Mouse (Mus musculus) testis, adult 2 months (tissue): ENCODE measurements around the gene Sypl2. TPM values are rescaled to one million over a fixed set of nuclear protein-coding genes. Genes with fewer than 3 reads are reported as not detected.

ENCODE experiments used
- H3K27ac ChIP-seq: fragments of 200-500 bp; 2 replicates; pipeline ENCODE4 v1.5.1; 2012; ENCODE audit warnings: low read depth, low read length; ENCODE audit not compliant: control insufficient read depth, insufficient read depth
- H3K27me3 ChIP-seq: fragments of 200-500 bp; 2 replicates; pipeline ENCODE4 v1.6.1; 2012; ENCODE audit warnings: mild to moderate bottlenecking, low read length, moderate library complexity; ENCODE audit not compliant: control insufficient read depth, insufficient read depth
- H3K36me3 ChIP-seq: fragments of 200-500 bp; 2 replicates; pipeline ENCODE4 v1.6.1; 2012; ENCODE audit warnings: mild to moderate bottlenecking, low read length; ENCODE audit not compliant: control insufficient read depth, insufficient read depth
- H3K4me1 ChIP-seq: fragments of 200-500 bp; 2 replicates; pipeline ENCODE4 v1.6.1; 2012; ENCODE audit warnings: low read length; ENCODE audit not compliant: control insufficient read depth, insufficient read depth
- H3K4me3 ChIP-seq: fragments of 200-500 bp; 2 replicates; pipeline ENCODE4 v1.5.1; 2012; ENCODE audit warnings: low read depth, mild to moderate bottlenecking, low read length, moderate library complexity, mixed read lengths; ENCODE audit not compliant: control insufficient read depth
- CTCF ChIP-seq: fragments of 200-500 bp; IDR thresholded peaks from 2 replicates; pipeline ENCODE4 v1.5.1; 2012; ENCODE audit warnings: low read depth, mild to moderate bottlenecking, inconsistent platforms, low read length, moderate library complexity; ENCODE audit not compliant: control insufficient read depth, insufficient read depth, insufficient replicate concordance
- POLR2A ChIP-seq: fragments of 200-500 bp; IDR thresholded peaks from 2 replicates; pipeline ENCODE4 v1.6.1; 2012; ENCODE audit warnings: low read depth, mild to moderate bottlenecking, inconsistent platforms, low read length, moderate library complexity; ENCODE audit not compliant: control insufficient read depth
- polyA plus RNA-seq: library from polyadenylated mRNA; depleted of rRNA; stranded (reverse); fragments of >200 nt; gene quantifications from 2 replicates; pipeline ENCODE4 v1.2.3, GENCODE M21; 2012

The Sypl2 gene
- polyA plus RNA-seq, 1 experiment = 0.59 TPM

GRCm38 (mm10) chr3:108203621-108204325, 22.7 kb downstream of the Sypl2 start:
- no peak overlapping the region for H3K27ac ChIP-seq
- peak; percentile 73; the same call in 1 of the 2 replicates for TF ChIP-seq CTCF
- TF ChIP-seq POLR2A = no peak
- no peaks in the 10 kb centered on the region for H3K36me3 ChIP-seq
- H3K4me1 ChIP-seq = peaks cover 6% of the 10 kb centered on the region
- no peak overlapping the region for H3K4me3 ChIP-seq
- no peaks in the 10 kb centered on the region for H3K27me3 ChIP-seq

GRCm38 (mm10) chr3:108203212-108203611, 23.2 kb downstream of the Sypl2 start:
- Histone ChIP-seq H3K4me1 (peaks cover 6% of the 10 kb centered on the region), H3K36me3 (no peaks in the 10 kb centered on the region), H3K4me3 (no peak overlapping the region), H3K27me3 (no peaks in the 10 kb centered on the region), H3K27ac (no peak overlapping the region)
- TF ChIP-seq POLR2A (no peak), CTCF (no peak)

- Histone ChIP-seq H3K27ac (no peak overlapping the region), H3K4me1 (peaks cover 6% of the 10 kb centered on the region), H3K27me3 (no peaks in the 10 kb centered on the region), H3K4me3 (no peak overlapping the region), H3K36me3 (no peaks in the 10 kb centered on the region)
- no peak for TF ChIP-seq CTCF
- no peak for TF ChIP-seq POLR2A
Measured at GRCm38 (mm10) chr3:108202506-108202905, 23.9 kb downstream of the Sypl2 start.

- H3K36me3 ChIP-seq = no peaks in the 10 kb centered on the region
- TF ChIP-seq CTCF (no peak), POLR2A (peak; percentile 45; the same call in 1 of the 2 replicates)
- no peaks in the 10 kb centered on the region for H3K27me3 ChIP-seq
- H3K4me3 ChIP-seq = peak within 1 kb of the TSS; percentile 96
- H3K4me1 ChIP-seq = peaks cover 12% of the 10 kb centered on the region
- peak within 1 kb of the TSS; percentile 75; the same call in 1 of the 2 replicates for H3K27ac ChIP-seq
Measured at GRCm38 (mm10) chr3:108200329-108201323, 25.8 kb downstream of the Sypl2 start, which contains the start of gene Cyb561d1. Cyb561d1 (minus strand) TSS chr3:108201212.

- peaks cover 12% of the 10 kb centered on the region for H3K4me1 ChIP-seq
Measured at GRCm38 (mm10) chr3:108199231-108199630, 27.2 kb downstream of the Sypl2 start.

GRCm38 (mm10) chr3:108197066-108197497, 29.4 kb downstream of the Sypl2 start:
- Histone ChIP-seq H3K27ac (no peak overlapping the region), H3K36me3 (no peaks in the 10 kb centered on the region), H3K4me3 (no peak overlapping the region; the same call in 1 of the 2 replicates), H3K27me3 (no peaks in the 10 kb centered on the region), H3K4me1 (peaks cover 12% of the 10 kb centered on the region)
- no peak for TF ChIP-seq CTCF
- TF ChIP-seq POLR2A = no peak

More at GRCm38 (mm10) chr3:108199231-108199630, 27.2 kb downstream of the Sypl2 start:
- peak overlapping the region; percentile 5 for H3K4me3 ChIP-seq
- H3K27me3 ChIP-seq = no peaks in the 10 kb centered on the region
- no peak overlapping the region for H3K27ac ChIP-seq
- no peak for TF ChIP-seq CTCF
- peak; percentile 19; the same call in 1 of the 2 replicates for TF ChIP-seq POLR2A
- H3K36me3 ChIP-seq = no peaks in the 10 kb centered on the region

- Histone ChIP-seq H3K27me3 (no peaks in the 10 kb centered on the region), H3K4me1 (peaks cover 12% of the 10 kb centered on the region), H3K36me3 (no peaks in the 10 kb centered on the region), H3K27ac (no peak overlapping the region), H3K4me3 (no peak overlapping the region)
- TF ChIP-seq CTCF = no peak
- TF ChIP-seq POLR2A = no peak
Measured at GRCm38 (mm10) chr3:108195941-108196590, 30.4 kb downstream of the Sypl2 start.
